Mouse (Mus musculus) ES-E14 (cell line): ENCODE measurements at regions not wholly inside any gene's neighbourhood (a gene's known extent, or its start where the extent isn't known, plus 50 kb on each side); places are given as distances from the start of the nearest gene placed in this dataset.
"Not testable (repeated sequence)": the region's sequence is repeated elsewhere in the genome, so short reads cannot be mapped to it uniquely, and the experiment has no call there.

Source experiments
- DNase-seq: peaks from one replicate; pipeline ENCODE4 v3.0.0-alpha.2; 2013; ENCODE audit warnings: low read depth, low spot score
- H3K27ac ChIP-seq: 2 replicates; pipeline ENCODE4 v1.5.1; 2012; ENCODE audit warnings: low read depth, mild to moderate bottlenecking, low read length, moderate library complexity, mixed read lengths; ENCODE audit not compliant: poor library complexity, insufficient read depth, severe bottlenecking
- H3K36me3 ChIP-seq: 2 replicates; pipeline ENCODE4 v1.6.1; 2012; ENCODE audit warnings: mild to moderate bottlenecking, low read length, moderate library complexity, mixed read lengths; ENCODE audit not compliant: control insufficient read depth, poor library complexity, insufficient read depth, severe bottlenecking
- H3K4me1 ChIP-seq, 2 experiments: fragments of 150-350 bp in 1 of 2; sonication (generic) in 1 of 2; 2 replicates each; pipeline ENCODE4 v1.6.1; 2012; ENCODE audit warnings: low read length in 2 of 2, mild to moderate bottlenecking in 1 of 2, mixed read lengths in 1 of 2; ENCODE audit not compliant: control insufficient read depth in 2 of 2, insufficient read depth in 2 of 2, poor library complexity in 1 of 2
- H3K4me3 ChIP-seq, 2 experiments: fragments of 150-350 bp in 1 of 2; sonication (generic) in 1 of 2; 2 replicates each; pipeline ENCODE4 v1.5.1; 2012; ENCODE audit warnings: low read length in 2 of 2, low read depth in 1 of 2, mild to moderate bottlenecking in 1 of 2, mixed read lengths in 1 of 2; ENCODE audit not compliant: insufficient read depth in 1 of 2, poor library complexity in 1 of 2, severe bottlenecking in 1 of 2
- H3K9ac ChIP-seq: 2 replicates; pipeline ENCODE4 v1.6.1; 2012; ENCODE audit warnings: low read depth, mild to moderate bottlenecking, low read length, mixed read lengths; ENCODE audit not compliant: poor library complexity, insufficient read depth, severe bottlenecking
- H3K9me3 ChIP-seq: fragments of 150-350 bp; sonication (generic); 2 replicates; pipeline ENCODE4 v1.6.1; 2012; ENCODE audit warnings: low read depth, mild to moderate bottlenecking, low read length; ENCODE audit not compliant: control insufficient read depth, insufficient read depth
- CHD2 ChIP-seq: IDR thresholded peaks from 2 replicates; pipeline ENCODE4 v1.6.1; 2014; ENCODE audit warnings: mild to moderate bottlenecking, low read depth, low read length, inconsistent platforms
- HCFC1 ChIP-seq: IDR thresholded peaks from 2 replicates; pipeline ENCODE4 v1.6.1; 2012; ENCODE audit warnings: low read length, inconsistent platforms, borderline replicate concordance; ENCODE audit not compliant: insufficient read depth
- MAFK ChIP-seq: IDR thresholded peaks from 2 replicates; pipeline ENCODE4 v1.6.1; 2014; ENCODE audit warnings: mild to moderate bottlenecking, low read depth, low read length, inconsistent platforms; ENCODE audit not compliant: insufficient read depth
- ZC3H11A ChIP-seq: IDR thresholded peaks from 2 replicates; pipeline ENCODE4 v1.6.1; 2012; ENCODE audit warnings: low read depth, mild to moderate bottlenecking, inconsistent platforms, low read length, borderline replicate concordance
- ZNF384 ChIP-seq: IDR thresholded peaks from 2 replicates; pipeline ENCODE4 v1.6.1; 2012; ENCODE audit warnings: low read depth, low read length, inconsistent platforms
- in situ Hi-C, 2 experiments: fragments of 600-800 bp; cut with MboI; formaldehyde crosslinking; loops; one replicate each; pipeline ENCODE4 v1.15.1; 2025; ENCODE audit warnings: low sequenced_read_pairs in 2 of 2, inconsistent platforms in 1 of 2; ENCODE audit not compliant: unreplicated experiment in 2 of 2

DNA sequence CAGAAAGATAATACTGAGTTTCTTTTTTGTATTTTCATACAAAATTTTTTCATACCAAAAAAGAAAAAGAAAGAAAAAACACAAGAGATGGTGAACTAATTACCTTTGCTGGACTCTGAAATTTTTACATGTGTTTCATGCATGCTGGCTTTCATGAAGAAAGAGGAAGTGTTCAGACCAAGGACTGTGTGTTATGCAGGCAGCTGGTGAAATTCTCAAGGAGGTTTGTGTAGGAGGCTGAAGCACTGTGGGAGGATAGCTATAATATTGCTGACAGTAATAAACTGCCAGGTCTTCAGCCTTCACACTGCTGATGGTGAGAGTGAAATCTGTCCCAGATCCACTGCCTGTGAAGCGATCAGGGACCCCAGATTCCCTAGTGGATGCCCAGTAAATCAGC is 675.2 kb downstream of the Rpia start:
- Histone ChIP-seq H3K9ac (no peak overlapping the region), H3K4me3 (no peak overlapping the region), H3K4me1 (no peaks in the 10 kb centered on the region), H3K36me3 (no peaks in the 10 kb centered on the region), H3K27ac (no peak overlapping the region), H3K9me3 (no peaks in the 10 kb centered on the region)
- in situ Hi-C loops, result no loop called here
- TF ChIP-seq HCFC1, result no peak
- DNase-seq, result no peak

DNA sequence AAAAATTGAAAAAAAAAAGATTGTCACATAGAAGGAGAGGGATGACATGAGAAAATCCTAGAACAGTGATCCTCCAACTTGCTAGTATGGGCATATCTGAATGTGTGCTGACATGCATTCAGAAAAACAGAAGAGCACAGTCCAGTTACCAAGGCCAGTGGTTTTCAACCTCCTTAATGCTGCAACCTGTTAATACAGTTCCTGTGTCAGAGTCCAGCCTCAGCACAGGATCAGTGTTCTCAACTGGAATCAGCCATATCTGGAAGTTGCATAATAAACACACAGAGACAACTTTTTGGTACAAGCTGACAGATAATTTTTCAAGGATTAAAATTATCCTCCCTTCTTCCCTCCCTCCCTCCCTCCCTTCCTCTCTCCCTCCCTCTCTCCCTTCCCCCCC is 680.1 kb downstream of the Rpia start:
- H3K9me3 ChIP-seq, result no peaks in the 10 kb centered on the region
- no peak for DNase-seq
- in situ Hi-C loops, result no loop called here
- H3K4me3 ChIP-seq, result no peak overlapping the region
- H3K9ac ChIP-seq, result no peak overlapping the region
- H3K4me1 ChIP-seq, result no peaks in the 10 kb centered on the region
- TF ChIP-seq ZNF384 (no peak), ZC3H11A (no peak)
- H3K27ac ChIP-seq, result no peak overlapping the region
- H3K36me3 ChIP-seq, result no peaks in the 10 kb centered on the region

DNA sequence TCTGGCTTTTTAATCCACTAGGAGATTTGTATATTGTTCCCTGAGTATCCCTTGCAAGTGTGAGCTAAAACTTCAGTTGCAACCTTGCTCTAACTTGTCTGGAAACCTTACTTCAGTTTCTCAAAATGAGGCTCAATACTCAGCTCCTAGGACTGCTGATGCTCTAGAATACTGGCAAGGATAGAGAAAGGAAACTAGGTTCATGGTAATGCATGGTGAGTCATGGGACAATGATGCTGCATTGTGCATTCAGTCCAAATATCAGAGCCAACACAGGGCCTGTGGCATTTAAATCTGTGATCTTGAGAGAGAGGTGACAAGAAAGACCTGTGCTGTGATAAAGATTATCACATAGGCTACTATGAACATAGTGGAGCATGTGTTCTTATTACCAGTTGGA is 682.6 kb downstream of the Rpia start:
- H3K36me3 ChIP-seq, H3K4me1 ChIP-seq, H3K4me3 ChIP-seq, H3K9me3 ChIP-seq, H3K9ac ChIP-seq, in situ Hi-C loops, H3K27ac ChIP-seq, DNase-seq: not testable (repeated sequence)

DNA sequence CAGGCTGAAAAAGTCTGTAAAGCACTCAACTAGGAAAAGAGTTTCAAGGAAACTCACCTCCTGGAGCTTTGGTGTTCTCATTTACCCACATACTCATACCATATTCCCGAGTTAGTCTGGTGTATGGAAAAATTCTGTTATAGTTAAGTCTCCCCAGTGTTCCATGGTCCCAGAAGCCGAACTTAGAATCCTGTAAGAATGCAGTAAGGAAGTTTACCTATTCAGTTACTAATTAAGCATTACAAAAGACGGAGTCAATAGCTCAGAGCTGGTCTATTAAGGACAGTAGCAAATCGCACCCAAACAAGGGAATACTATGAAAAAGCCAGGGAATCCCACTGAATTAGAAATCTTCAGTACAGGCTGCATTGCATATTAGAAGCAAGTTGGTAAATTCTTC is 688.3 kb downstream of the Rpia start:
- H3K9me3 ChIP-seq, result no peaks in the 10 kb centered on the region
- no peaks in the 10 kb centered on the region for H3K36me3 ChIP-seq
- no peak for DNase-seq
- no peak overlapping the region for H3K9ac ChIP-seq
- H3K27ac ChIP-seq, result peak overlapping the region; percentile 22; the same call in 1 of the 2 replicates
- in situ Hi-C loops, result no loop called here
- H3K4me1 ChIP-seq, result peaks cover 2 to 5% of the 10 kb centered on the region in 2 experiments; a peak in 3 of 4 replicates
- H3K4me3 ChIP-seq, result no peak overlapping the region
- TF ChIP-seq ZNF384 (no peak), HCFC1 (no peak), CHD2 (no peak), MAFK (no peak), ZC3H11A (no peak)

DNA sequence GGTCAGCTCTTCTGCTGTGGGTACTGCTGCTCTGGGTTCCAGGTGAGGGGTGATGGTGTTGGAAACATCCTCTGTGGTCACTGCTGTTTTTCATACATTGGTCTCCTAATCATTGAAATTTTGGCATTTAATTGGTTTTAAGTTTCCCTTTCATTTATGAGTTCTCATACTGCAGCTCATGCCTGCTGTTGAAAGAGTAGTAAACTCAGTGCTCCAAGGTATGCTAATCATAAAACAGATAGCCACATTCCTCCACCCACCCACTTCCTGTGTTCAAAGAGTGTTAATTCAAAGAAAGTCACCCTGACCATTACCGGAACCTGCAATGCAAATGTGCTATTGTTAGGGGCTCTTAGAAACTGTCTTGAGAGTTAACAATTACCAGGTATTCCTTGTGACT is 688.9 kb downstream of the Rpia start:
- H3K4me1 ChIP-seq, in situ Hi-C loops, H3K36me3 ChIP-seq, H3K9me3 ChIP-seq, H3K9ac ChIP-seq, DNase-seq, H3K4me3 ChIP-seq: not testable (repeated sequence)
- H3K27ac ChIP-seq, result peak overlapping the region; percentile 89
